Mouse (Mus musculus) forelimb bud, embryonic 11.5 days (tissue): ENCODE results near the gene Mettl24.
"Not testable (repeated sequence)": the region's sequence is repeated elsewhere in the genome, so short reads cannot be mapped to it uniquely, and the experiment has no call there.

Source experiments
- DNase-seq: peaks from one replicate; pipeline ENCODE4 v3.0.0-alpha.2; 2012; ENCODE audit warnings: low read depth, low spot score

Mettl24 gene

DNA sequence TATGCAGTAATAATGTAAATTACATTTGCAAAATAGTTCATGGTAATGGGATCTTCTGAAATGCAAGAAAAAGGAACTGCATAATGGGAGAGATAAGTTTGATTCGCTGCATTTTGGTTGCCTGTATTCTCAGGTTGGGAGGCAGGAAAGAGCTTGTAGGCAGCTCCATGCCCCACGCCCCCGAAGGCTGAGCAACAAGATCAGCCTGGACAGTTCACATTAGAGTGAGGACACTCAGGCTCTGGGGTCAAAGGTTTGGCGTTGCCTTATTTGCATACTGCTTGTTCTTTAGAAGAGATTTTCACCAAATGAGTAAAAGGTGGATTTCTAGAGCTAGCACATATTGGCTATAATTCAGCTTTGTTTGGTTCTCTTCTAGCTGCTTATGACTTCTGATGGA, 123.1 kb downstream of the Mettl24 start:
- no peak for DNase-seq

DNA sequence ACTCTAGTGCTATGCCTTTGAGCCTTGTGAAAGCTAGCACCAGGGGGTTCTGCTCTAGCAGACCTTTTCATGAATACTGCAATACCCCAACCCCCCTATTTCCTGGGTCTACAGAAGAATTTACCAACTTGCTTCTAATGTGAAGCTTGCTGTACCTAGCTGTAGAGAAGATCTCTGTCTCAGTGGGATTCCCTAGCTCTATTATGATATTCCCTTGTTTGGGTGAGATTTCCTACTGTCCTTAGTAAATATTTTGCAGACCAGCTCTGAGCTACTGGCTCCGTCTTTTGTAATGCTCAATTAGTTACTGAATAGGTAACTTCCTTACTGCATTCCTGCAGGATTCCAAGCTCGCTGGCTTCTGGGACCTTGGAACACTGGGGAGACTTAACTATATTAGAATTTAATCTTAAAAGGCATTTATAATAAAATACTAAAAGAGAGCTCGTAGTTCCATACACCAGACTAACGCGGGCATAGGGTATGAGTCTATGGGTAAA, 126.4 kb downstream of the Mettl24 start:
- not testable (repeated sequence) for DNase-seq

DNA sequence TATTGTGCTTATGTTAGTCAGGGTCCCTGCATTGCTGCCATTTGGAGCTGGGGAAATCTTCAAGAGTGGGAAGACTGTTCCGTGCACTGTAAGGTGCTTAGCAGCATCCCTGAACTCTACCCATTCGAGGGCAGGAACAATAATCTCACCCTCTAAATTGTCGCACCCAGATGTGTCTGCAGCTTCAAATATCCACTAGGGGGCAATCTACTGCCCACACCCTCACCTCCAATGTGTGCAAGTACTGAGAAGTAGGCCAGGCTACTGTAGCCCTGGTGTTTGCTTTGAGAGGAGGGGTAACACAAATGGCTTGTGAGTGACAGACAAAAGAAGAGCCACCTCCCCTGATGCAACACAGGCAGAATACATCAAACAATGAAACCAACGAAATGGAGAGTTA, 130.5 kb downstream of the Mettl24 start:
- no peak for DNase-seq

DNA sequence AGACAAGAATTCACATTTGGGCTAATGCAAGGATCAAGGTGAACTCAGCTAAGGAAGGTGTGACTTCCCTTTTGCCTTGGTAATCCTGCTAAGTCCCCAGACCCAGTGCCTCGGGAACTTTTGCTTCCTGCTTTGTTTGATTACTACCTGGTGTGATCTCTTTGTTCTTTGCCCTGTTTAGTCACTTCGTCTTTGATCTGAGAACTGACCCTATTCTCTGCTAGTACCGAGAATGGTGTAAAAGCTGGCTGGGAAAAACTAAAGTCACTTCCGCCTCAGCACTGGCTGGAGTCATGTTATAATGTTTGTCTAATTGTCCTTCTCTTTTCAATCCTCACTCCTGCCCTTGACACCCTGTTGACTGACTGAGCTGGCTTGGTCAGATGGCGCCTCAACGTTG, 133.4 kb downstream of the Mettl24 start:
- DNase-seq = no peak

DNA sequence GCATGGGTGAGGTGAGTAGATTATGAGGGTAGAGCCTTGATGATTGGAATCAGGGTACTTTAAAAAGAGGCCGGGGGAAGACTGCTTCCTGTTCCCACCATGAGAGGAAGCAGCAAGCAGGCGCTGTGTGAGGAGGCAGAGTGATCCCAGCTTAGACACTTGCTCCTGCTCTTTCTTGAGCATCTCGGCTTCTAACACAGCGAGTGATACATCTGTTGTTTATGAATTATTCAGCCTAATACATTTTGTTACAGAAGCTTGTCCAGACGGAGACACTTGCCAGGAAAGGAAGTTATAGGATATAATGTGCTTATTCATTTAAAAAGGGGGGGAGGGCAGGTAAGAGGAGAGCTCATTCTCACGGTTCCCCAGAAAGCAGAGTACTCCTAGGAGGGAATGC, 142.9 kb downstream of the Mettl24 start:
- DNase-seq = no peak

DNA sequence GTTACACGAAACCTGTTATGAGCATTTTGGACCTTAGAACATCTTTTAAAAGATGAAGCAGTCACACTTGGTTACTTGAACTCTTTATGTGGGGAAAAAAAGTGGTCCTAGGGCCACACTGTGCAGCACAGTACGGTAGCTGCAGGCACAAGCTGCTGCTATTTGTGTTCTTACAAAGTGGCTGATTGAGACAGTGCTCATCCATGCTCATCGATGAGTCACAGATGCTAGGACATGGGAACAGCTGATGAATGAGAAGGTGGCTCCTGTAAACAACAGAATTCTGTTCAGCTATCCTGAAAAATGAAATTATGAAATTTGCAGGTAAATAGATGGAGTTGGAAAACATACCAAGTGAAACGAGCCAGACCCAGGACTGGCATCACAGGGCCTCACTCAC, 144.6 kb downstream of the Mettl24 start:
- no peak for DNase-seq

DNA sequence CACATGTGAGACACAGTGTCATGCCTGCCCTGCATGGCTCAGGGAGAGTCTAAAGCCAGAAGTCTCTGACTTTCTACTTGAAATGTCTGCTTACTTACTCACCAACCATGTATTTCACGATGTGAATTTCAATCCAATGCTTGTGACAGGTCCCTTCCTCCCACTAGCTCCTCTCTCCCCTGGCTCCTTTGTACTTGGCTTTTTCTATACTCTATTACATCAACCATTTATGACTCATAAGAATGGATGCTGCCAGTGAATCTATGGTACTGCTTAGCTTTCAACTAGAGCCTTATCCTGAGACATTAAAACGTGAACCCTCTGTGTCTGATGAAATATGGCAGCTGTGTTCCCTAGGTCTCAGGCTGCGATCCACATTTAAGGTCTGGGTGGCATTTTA, 147.2 kb downstream of the Mettl24 start:
- DNase-seq = no peak

DNA sequence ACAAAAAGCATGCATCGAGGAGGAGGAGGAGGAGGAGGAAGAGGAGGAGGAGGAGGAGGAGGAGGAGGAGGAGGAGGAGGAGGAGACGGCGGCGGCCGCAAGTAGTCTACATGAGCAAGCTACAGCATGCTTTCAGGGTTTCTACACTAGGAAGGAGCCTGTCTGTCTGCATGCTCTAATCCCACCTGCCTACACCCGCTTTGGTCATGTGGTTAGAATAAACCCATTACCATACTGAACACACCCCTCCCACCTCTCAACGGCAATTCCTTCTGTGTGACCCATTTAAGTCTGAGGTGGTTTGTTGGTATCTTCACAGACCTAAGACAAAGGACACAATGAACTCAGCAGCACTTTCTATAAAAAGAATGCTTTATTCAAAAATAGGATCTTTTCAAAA, 148.2 kb downstream of the Mettl24 start:
- no peak for DNase-seq

DNA sequence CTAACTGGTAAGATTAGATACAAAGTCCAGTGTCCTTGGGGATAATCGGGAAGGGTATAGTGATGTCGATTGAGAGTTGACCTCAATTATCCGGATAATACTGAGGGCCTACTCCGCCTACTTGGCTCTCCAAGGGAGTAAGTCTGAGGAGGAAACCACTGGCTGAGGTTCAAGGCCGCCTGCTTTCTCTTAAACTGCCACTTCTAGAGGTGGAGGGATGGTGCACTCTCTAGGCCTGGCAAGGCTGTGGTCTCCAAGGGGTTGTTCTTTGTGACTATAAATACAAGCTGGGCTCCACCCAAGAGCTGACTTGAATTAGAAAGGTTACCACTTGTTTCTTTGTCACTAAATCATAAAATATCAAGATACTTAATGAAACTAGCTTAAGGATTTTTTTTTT, 157.0 kb downstream of the Mettl24 start:
- no peak for DNase-seq

DNA sequence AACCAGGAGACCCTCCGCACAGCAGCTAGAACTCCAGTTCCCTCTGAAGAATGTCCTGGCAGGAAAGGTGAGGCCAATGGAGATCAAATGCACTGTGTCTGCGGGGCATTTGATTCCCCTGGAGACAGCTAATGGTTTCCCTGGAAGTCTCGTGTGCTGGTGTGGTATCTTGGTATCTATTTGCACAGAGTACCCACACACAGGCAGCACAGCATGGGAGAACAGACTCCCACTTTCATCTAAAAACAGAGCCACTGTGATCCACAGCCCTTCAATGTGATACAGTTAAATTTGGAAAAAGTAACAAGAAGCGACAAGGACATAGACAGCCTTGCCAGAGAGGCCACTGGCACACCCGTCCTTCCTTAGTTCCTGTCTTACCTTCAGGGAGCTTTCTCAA, 160.8 kb downstream of the Mettl24 start:
- no peak for DNase-seq

DNA sequence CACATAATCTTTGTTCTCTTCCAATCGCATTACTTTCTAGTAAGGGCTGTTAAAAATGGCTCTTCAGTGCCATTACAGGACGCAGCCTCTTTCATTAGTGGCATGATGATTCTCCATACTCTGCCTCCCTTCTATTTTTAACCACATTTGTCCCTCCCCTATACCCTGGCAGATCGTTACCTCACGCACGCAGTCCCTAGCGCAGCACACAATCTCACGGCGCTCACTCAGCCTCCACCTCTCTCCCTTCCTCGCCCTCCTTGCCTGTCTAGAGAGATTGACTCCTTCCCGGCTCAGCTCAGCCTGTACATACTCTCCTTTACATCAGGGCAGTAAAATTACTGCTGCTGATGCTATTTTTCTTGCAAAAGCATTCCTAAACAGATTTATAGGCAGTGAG, 161.5 kb downstream of the Mettl24 start:
- DNase-seq = peak; percentile 26

DNA sequence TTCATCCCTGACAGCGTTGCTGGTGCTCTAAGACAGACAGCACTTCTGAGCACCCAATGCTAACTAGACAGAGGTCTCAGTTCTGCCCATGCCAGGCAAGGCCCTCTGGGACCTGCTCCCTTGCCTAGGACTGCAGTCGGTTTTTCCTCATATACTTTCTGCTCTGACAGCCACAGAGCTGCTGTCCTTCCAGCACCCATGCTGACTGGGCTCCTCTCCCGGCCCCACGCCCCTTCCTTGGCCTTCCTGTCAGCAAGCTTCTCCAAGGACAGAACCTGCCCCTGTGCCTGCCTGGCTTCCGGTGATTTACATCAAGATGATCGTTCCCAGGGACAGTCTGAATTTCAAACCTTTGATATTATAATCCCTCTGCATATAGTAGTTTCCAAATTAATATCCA, 162.5 kb downstream of the Mettl24 start:
- DNase-seq = no peak

DNA sequence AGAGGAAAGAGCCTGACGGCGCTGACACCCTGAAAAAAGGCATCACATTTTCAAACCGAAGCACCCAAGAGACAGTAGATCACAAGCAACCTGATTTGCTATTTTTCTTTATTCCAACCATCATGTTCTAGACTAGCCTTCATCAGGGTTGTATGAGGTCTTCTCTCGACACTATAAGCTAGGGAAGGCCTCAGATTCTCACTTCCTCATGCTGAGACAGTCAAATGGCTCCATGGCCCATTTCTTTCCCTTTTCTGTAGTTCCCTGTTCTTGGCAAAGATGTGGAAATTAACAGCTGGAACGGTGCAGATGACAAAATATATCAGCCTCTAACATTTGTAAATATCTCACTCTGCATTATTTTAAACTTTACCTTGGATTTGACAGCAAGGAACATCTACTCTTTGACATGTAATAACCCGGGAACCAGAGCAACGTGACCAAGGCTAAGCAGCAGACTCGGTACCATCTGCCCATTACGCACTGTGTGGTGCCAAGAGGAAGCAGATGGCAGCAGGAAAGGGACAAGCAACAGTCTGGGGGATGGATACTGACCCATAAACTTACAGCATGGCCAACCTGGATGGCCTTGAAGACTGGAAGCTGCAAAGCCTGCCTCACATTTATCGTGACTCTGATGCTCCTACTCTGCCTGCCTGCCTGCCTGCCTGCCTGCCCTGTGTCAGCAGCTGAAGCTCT, 164.2 kb downstream of the Mettl24 start:
- DNase-seq = no peak

DNA sequence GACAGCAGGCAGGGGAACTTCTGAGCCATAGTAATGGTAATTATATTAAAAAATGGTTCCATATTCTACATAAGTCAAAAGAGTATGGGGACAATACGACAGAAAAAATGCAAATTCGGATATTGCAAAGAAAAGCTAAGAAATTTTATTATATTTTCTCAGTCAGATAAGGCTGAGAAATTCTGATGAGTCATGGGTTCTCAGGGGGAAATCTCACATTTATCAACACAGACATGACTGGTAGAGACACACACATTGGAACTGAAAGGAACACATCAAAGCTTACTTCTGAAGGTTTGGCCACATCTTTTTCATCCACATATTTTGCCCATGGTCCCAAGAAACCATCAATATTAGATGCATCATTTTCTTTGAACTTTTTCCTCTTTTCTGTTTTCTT, 167.6 kb downstream of the Mettl24 start:
- DNase-seq = no peak

DNA sequence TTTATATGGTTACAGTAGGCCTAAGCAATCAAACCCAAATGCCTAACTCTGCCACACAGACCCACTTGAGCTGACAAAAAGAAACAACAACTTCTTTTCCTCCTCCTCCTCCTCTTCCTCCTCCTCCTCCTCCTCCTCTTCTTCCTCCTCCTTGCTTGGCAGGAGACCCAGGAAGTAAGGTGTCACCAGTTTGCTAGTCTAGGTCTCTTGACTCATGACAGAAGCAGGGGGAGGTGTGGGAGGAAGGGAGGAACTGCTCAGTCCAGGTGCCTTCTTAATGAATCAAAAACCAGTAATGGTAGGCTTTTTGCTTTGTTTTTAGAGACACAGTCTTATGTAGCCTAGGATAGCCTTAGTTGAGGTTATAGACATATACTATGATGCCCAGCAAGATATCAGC, 168.1 kb downstream of the Mettl24 start:
- DNase-seq = no peak

DNA sequence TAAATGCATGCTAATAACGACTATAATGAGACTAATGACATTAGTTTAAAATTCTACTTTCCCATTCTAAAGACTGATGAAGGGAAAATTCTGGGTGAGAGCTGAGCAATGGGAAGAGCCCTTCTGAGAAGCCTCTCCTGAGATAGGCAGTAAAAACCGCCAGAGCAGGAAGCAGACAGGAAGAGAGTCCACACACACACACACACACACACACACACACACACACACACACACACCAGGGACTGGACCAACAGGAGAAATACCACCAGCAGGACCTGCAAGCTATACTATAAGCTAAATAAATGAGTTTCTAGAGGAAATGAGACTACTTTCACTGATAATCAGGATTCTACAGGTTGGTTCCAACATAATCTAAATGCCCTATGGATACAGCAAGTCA, 172.5 kb downstream of the Mettl24 start:
- DNase-seq = no peak

DNA sequence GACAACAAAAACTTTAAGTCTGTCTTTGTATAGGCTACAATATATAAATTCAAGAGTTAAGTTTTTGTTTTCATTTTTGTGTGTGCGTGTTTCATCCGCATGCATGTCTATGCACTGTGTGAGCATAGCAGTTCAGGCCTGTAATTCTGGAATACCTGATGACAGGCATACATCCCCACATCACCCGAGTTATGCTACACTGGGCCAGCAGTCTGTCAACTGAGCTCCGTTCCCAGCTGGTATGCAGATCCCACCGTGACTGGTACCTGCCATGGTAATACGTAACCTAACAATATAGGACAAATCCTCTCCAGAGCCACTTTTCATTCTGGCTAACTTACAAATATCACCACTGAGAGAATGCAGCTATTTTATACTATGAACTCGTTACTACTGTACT, 173.6 kb downstream of the Mettl24 start:
- no peak for DNase-seq

DNA sequence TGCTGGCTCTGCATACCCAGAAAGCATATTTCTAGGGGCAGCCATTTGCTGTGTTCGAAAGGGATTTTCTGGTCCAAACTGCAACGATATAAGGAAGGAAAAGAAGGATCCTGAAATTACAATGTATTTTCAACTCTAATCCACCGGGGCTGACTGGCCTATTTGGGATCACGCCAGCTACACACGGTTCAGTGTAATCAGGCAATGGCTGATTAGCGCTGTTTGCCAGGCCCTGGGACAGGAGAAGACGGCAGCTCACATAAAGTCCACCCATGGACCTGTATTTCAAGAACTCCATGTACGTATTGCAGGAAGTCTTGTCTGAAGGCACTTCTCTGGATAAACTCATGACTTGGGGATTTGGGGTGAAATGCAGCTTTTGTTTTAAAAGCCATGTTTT, 174.5 kb downstream of the Mettl24 start:
- DNase-seq = no peak
